Mouse (Mus musculus): ENCODE data around the gene Ccdc115. TPM values are rescaled to one million over a fixed set of nuclear protein-coding genes. Genes with fewer than 3 reads are reported as not detected.
"Not testable (repeated sequence)": the region's sequence is repeated elsewhere in the genome, so short reads cannot be mapped to it uniquely, and the experiment has no call there.

Ccdc115 gene
- polyA plus RNA-seq, 1 experiment from 2014 or later, result 51.9 TPM

DNA sequence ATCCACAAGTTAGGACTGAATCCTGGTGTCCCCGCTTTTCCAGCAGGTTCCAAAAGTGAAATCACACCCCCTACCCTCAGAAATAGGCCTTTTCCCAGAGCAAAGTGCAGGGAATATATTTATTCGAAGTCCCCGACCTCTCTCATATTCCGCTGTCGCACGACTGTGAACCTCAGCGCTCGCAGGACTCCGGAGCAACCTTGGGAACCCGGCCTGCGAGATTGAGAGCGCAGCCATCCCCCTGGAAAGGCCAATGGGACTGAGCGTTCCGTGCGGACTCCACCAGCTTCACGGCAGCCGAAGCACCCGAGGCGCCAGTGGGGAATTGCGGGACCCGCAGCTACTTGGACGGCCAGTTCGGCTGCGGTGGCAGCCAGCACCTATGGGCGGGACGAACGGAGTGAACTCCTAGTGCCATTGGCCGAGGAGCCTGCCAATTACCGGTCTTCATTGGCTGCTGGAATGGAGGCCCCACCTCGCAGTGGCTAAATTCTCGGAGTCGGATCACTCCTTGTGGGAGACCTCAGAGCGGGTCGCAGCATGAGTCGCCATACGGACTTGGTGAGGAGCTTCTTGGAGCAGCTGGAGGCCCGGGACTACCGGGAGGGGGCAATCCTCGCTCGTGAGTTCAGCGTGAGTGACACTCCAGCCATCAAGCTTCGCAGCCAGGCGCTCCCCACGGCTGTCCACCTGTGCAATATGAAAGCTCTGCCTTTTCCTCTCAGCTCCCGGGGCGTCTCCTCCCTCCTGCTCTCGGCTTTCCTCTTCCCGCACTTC, 20.0 kb upstream of the Ccdc115 start, which contains the start of gene Ptpn18:
Gene Ptpn18 (plus strand): TSS at position 479 of the 777 bp plus-strand sequence.
- ATAC-seq (replicated peaks; ENCODE audit: insufficient number of reproducible peaks, low FRiP score, low TSS enrichment, low read depth) (peak; percentile 89), DNase-seq (ENCODE audit: low spot score) (peak; percentile 92)
- H3K36me3 ChIP-seq (replicated peaks; ENCODE audit: control insufficient read depth, insufficient read depth, low read depth, low read length), result no peaks in the 10 kb centered on the region
- H3K9ac ChIP-seq (replicated peaks; ENCODE audit: low read length), result peak within 1 kb of the TSS; percentile 46
- no peak within 1 kb of the TSS for H3K27ac ChIP-seq (replicated peaks; ENCODE audit: low read depth, low read length)
- no peaks in the 10 kb centered on the region for H3K9me3 ChIP-seq (replicated peaks; ENCODE audit: control insufficient read depth, low read length)
- H3K4me1 ChIP-seq (ENCODE audit: control insufficient read depth, insufficient read depth, low read length), result no peaks in the 10 kb centered on the region; the same call in 1 of the 2 replicates
- peak within 1 kb of the TSS; percentile 58 for H3K4me3 ChIP-seq (ENCODE audit: low read depth, low read length)
- peak within 1 kb of the TSS; percentile 89 for H3K4me2 ChIP-seq (ENCODE audit: low read depth, low read length)
- under 1% methylated on average over 48 of the region's 48 CpGs for WGBS
- peaks cover 10% of the 10 kb centered on the region for H3K27me3 ChIP-seq (ENCODE audit: control insufficient read depth, insufficient read depth, low read length)

DNA sequence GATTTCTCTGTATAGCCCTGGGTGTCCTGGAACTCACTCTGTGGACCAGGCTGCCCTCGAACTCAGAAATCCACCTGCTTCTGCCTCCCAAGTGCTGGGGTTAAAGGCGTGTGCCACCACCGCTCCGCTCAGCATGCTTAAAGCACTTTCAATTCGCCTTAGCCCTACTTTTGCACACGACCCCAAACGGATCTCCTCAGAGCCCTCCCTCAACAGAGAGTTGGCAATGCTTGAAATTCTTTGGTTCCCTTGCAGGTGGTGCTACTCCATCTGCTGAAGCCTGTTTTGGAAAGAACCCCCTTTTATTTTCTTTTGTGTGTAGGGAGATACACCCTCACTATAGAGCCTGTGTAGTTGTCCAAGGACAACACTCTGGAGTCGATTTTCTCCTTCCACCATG, 19.0 kb upstream of the Ccdc115 start:
- H3K4me2 ChIP-seq (ENCODE audit: low read depth, low read length), result no peak overlapping the region
- H3K36me3 ChIP-seq (replicated peaks; ENCODE audit: control insufficient read depth, insufficient read depth, low read depth, low read length), result no peaks in the 10 kb centered on the region
- H3K4me1 ChIP-seq (ENCODE audit: control insufficient read depth, insufficient read depth, low read length), result no peaks in the 10 kb centered on the region; the same call in 1 of the 2 replicates
- H3K4me3 ChIP-seq (ENCODE audit: low read depth, low read length), result no peak overlapping the region
- WGBS, result 35% methylated on average over 8 of the region's 8 CpGs
- no peak overlapping the region for H3K27ac ChIP-seq (replicated peaks; ENCODE audit: low read depth, low read length)
- no peak overlapping the region for H3K9ac ChIP-seq (replicated peaks; ENCODE audit: low read length)
- peak; percentile 14 for DNase-seq (ENCODE audit: low spot score)
- no peaks in the 10 kb centered on the region for H3K9me3 ChIP-seq (replicated peaks; ENCODE audit: control insufficient read depth, low read length)
- peaks cover 10% of the 10 kb centered on the region for H3K27me3 ChIP-seq (ENCODE audit: control insufficient read depth, insufficient read depth, low read length)
- no peak for ATAC-seq (replicated peaks; ENCODE audit: insufficient number of reproducible peaks, low FRiP score, low TSS enrichment, low read depth)

DNA sequence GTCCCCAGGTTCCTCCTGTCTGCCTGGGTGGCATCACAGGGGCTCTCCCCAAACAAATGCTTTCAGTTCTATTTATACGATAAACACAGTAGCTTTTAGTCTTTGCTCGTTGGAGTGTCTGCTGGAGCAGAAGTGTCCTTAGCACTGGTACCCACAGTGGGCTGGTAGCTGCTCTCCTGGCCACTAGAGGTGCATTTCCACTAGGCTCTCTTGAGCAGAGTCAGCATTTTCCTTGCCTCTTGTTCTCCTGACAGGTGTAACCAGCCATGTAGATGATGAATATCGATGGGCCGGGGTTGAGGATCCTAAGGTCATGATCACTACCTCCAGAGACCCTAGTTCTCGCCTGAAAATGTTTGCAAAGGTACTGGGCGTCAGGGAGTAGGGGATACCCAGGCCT, 3.7 kb upstream of the Ccdc115 start:
- DNase-seq (ENCODE audit: low spot score) (no peak), ATAC-seq (replicated peaks; ENCODE audit: insufficient number of reproducible peaks, low FRiP score, low TSS enrichment, low read depth) (no peak)
- no peak overlapping the region for H3K4me3 ChIP-seq (ENCODE audit: low read depth, low read length)
- no peaks in the 10 kb centered on the region for H3K4me1 ChIP-seq (ENCODE audit: control insufficient read depth, insufficient read depth, low read length)
- H3K9ac ChIP-seq (replicated peaks; ENCODE audit: low read length), result no peak overlapping the region
- no peak overlapping the region for H3K27ac ChIP-seq (replicated peaks; ENCODE audit: low read depth, low read length)
- no peaks in the 10 kb centered on the region for H3K9me3 ChIP-seq (replicated peaks; ENCODE audit: control insufficient read depth, low read length)
- 94% methylated on average over 6 of the region's 6 CpGs for WGBS
- H3K27me3 ChIP-seq (ENCODE audit: control insufficient read depth, insufficient read depth, low read length), result no peaks in the 10 kb centered on the region
- no peak overlapping the region for H3K4me2 ChIP-seq (ENCODE audit: low read depth, low read length)
- H3K36me3 ChIP-seq (replicated peaks; ENCODE audit: control insufficient read depth, insufficient read depth, low read depth, low read length), result peaks cover 9% of the 10 kb centered on the region

DNA sequence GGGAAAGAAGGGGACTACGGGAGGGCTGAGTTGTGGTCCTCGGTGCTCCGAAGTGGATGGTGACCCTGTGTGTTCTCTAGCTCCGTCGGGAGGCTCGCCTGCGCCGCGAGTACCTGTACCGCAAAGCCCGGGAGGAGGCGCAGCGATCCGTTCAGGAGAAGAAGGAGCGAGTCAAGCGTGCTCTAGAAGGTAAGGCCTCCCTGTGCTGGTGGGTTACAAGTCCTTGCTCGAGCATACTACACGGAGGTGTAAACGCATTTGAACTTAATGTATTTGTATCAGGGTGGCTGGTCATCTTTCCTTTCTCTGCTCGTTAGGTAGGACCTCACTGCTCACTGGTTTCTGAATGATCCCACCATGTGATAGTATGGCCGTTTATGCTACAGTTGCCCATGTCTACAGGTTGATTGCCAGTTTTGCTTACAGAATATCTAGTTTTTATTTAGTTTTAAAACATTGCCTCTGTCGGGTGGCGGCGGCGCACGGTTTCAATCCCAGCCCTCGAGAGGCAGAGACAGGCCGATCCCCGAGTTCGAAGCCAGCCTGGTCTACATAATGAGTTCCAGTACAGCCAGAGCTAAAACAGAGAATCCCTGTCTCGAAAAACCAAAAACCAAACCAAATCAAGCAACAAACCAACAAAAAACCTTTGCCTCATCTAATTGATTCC, 624 bp upstream of the Ccdc115 start:
- Histone ChIP-seq H3K9ac (replicated peaks; ENCODE audit: low read length) (peak overlapping the region; percentile 73), H3K4me3 (ENCODE audit: low read depth, low read length) (peak overlapping the region; percentile 73), H3K4me2 (ENCODE audit: low read depth, low read length) (peak overlapping the region; percentile 61), H3K27ac (replicated peaks; ENCODE audit: low read depth, low read length) (peak overlapping the region; percentile 62; the same call in 1 of the 2 replicates), H3K36me3 (replicated peaks; ENCODE audit: control insufficient read depth, insufficient read depth, low read depth, low read length) (peaks cover 9% of the 10 kb centered on the region), H3K9me3 (replicated peaks; ENCODE audit: control insufficient read depth, low read length) (no peaks in the 10 kb centered on the region), H3K4me1 (ENCODE audit: control insufficient read depth, insufficient read depth, low read length) (no peaks in the 10 kb centered on the region), H3K27me3 (ENCODE audit: control insufficient read depth, insufficient read depth, low read length) (no peaks in the 10 kb centered on the region)
- DNase-seq (ENCODE audit: low spot score) (no peak), ATAC-seq (replicated peaks; ENCODE audit: insufficient number of reproducible peaks, low FRiP score, low TSS enrichment, low read depth) (no peak; the same call in 1 of the 2 replicates)
- 7% methylated on average over 31 of the region's 31 CpGs for WGBS

DNA sequence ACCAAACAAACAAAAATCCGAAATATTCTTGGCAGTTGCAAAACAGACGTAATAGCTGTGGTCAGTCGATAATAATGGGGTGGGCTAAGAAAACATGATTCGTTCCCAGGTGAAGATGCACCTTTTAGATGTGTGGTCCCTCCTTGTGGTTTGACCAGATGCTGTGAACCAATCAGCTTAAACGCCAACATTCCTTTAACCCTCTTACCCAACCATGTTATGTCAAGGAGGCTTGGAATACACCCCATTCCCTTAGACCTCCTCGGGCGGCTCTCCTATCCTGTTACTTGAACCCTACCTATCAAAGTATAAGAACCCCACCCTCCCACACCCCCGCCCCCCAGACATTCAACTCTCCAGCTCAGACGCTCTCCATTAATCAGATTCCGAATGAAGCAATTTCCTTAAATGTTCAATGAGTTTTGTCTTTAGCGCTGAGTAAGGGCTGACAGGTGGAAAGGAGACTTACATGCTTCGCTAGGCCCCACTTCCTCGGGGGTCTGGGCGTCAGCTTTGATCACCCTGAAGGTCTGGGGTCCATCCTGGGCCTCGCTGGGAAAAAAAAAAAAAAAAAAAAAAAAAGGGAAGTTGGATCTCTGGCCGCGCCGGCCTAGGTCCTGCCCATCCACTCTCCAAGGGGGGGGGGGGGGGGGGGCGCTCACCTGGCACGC, 956 bp downstream of the Ccdc115 start:
- H3K4me3 ChIP-seq (ENCODE audit: low read depth, low read length), result peak overlapping the region; percentile 73
- no peaks in the 10 kb centered on the region for H3K9me3 ChIP-seq (replicated peaks; ENCODE audit: control insufficient read depth, low read length)
- H3K27me3 ChIP-seq (ENCODE audit: control insufficient read depth, insufficient read depth, low read length), result no peaks in the 10 kb centered on the region
- H3K36me3 ChIP-seq (replicated peaks; ENCODE audit: control insufficient read depth, insufficient read depth, low read depth, low read length), result peaks cover 7% of the 10 kb centered on the region
- DNase-seq (ENCODE audit: low spot score) (no peak), ATAC-seq (replicated peaks; ENCODE audit: insufficient number of reproducible peaks, low FRiP score, low TSS enrichment, low read depth) (no peak)
- no peak overlapping the region for H3K27ac ChIP-seq (replicated peaks; ENCODE audit: low read depth, low read length)
- no peaks in the 10 kb centered on the region for H3K4me1 ChIP-seq (ENCODE audit: control insufficient read depth, insufficient read depth, low read length)
- H3K4me2 ChIP-seq (ENCODE audit: low read depth, low read length), result peak overlapping the region; percentile 48
- H3K9ac ChIP-seq (replicated peaks; ENCODE audit: low read length), result peak overlapping the region; percentile 51
- WGBS, result 38% methylated on average over 17 of the region's 20 CpGs

DNA sequence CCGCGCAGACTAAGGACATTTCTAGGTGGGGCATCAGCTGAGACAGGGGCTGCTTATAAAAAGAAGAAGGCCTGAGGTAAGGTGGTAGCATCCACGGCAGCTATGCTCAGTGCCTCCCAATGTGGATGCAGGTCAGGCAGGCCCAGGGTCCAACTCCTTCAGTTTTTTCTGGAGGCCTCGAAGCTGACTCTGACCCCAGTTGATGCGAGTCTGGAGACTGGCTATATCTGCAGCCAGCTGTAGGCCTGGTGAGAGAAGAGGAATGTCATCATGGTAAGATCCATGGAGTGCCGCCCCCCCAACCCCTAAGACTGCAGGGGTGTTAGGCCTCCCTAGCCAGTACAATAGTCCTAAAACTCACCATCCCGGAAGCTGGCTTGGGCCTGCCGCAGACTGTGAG, 2.1 kb downstream of the Ccdc115 start:
- not testable (repeated sequence) for H3K27ac ChIP-seq (replicated peaks; ENCODE audit: low read depth, low read length); ATAC-seq (replicated peaks; ENCODE audit: insufficient number of reproducible peaks, low FRiP score, low TSS enrichment, low read depth); H3K4me3 ChIP-seq (ENCODE audit: low read depth, low read length)

DNA sequence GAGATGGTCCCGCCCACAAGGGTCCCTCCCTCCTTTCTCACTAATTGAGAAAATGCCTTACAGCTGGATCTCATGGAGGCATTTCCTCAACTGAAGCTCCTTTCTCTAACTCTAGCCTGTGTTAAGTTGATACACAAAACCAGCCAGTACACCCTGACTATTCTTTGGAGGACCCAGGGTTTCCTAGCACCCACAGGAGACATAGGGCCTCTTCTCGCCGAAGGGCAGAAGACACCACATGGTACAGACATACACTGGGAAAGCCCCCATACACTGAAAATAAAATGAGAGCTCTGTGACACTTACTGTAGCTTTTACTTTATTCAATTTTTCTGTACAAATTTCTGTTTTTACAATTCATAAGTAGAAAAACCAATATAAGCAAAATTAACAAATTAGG, 3.1 kb downstream of the Ccdc115 start:
- WGBS, result 74% methylated on average over 3 of the region's 3 CpGs
- no peak overlapping the region for H3K4me2 ChIP-seq (ENCODE audit: low read depth, low read length)
- no peaks in the 10 kb centered on the region for H3K27me3 ChIP-seq (ENCODE audit: control insufficient read depth, insufficient read depth, low read length)
- H3K4me1 ChIP-seq (ENCODE audit: control insufficient read depth, insufficient read depth, low read length), result no peaks in the 10 kb centered on the region
- no peaks in the 10 kb centered on the region; the same call in 1 of the 2 replicates for H3K36me3 ChIP-seq (replicated peaks; ENCODE audit: control insufficient read depth, insufficient read depth, low read depth, low read length)
- ATAC-seq (replicated peaks; ENCODE audit: insufficient number of reproducible peaks, low FRiP score, low TSS enrichment, low read depth) (no peak), DNase-seq (ENCODE audit: low spot score) (peak; percentile 10)
- H3K4me3 ChIP-seq (ENCODE audit: low read depth, low read length), result no peak overlapping the region
- H3K9ac ChIP-seq (replicated peaks; ENCODE audit: low read length), result no peak overlapping the region
- peaks cover 5% of the 10 kb centered on the region for H3K9me3 ChIP-seq (replicated peaks; ENCODE audit: control insufficient read depth, low read length)
- no peak overlapping the region for H3K27ac ChIP-seq (replicated peaks; ENCODE audit: low read depth, low read length)

More for the DNA sequence above, 2.1 kb downstream of the Ccdc115 start:
- DNase-seq (ENCODE audit: low spot score); H3K4me2 ChIP-seq (ENCODE audit: low read depth, low read length); H3K9ac ChIP-seq (replicated peaks; ENCODE audit: low read length); H3K36me3 ChIP-seq (replicated peaks; ENCODE audit: control insufficient read depth, insufficient read depth, low read depth, low read length); H3K27me3 ChIP-seq (ENCODE audit: control insufficient read depth, insufficient read depth, low read length); H3K4me1 ChIP-seq (ENCODE audit: control insufficient read depth, insufficient read depth, low read length); H3K9me3 ChIP-seq (replicated peaks; ENCODE audit: control insufficient read depth, low read length): not testable (repeated sequence)
- WGBS, result 90% methylated on average over 8 of the region's 8 CpGs
